Mouse (Mus musculus) forebrain, embryonic 11.5 days (tissue): ENCODE measurements around the gene Eid3. TPM values are rescaled to one million over a fixed set of nuclear protein-coding genes. Genes with fewer than 3 reads are reported as not detected.

Experiments
- ATAC-seq: fragments of 200-750 bp; cut with Nextera tagmentation; replicated peaks from 2 replicates; pipeline ENCODE4 v1.8.0; 2017; ENCODE audit warnings: moderate TSS enrichment; ENCODE audit not compliant: low FRiP score
- DNase-seq: peaks from one replicate; pipeline ENCODE4 v3.0.0-alpha.2; 2017; ENCODE audit warnings: low spot score
- H3K27ac ChIP-seq: fragments of 300-500 bp; sonication (generic); 2 replicates; pipeline ENCODE4 v1.5.1; 2014; ENCODE audit warnings: low read depth, low read length
- H3K27me3 ChIP-seq: fragments of 300-500 bp; sonication (generic); 2 replicates; pipeline ENCODE4 v1.6.1; 2014; ENCODE audit warnings: mild to moderate bottlenecking, low read length, mixed read lengths; ENCODE audit not compliant: control insufficient read depth, insufficient read depth
- H3K36me3 ChIP-seq: fragments of 300-500 bp; sonication (generic); 2 replicates; pipeline ENCODE4 v1.6.1; 2014; ENCODE audit warnings: mild to moderate bottlenecking, low read length, moderate library complexity, mixed read lengths; ENCODE audit not compliant: control insufficient read depth, insufficient read depth
- H3K4me1 ChIP-seq: fragments of 300-500 bp; sonication (generic); replicated peaks from 2 replicates; pipeline ENCODE4 v1.6.1; 2014; ENCODE audit warnings: low read length, mixed read lengths; ENCODE audit not compliant: control insufficient read depth, insufficient read depth
- H3K4me2 ChIP-seq: fragments of 300-500 bp; sonication (generic); 2 replicates; pipeline ENCODE4 v1.6.1; 2014; ENCODE audit warnings: low read depth, mild to moderate bottlenecking, low read length, moderate library complexity, mixed read lengths; ENCODE audit not compliant: severe bottlenecking
- H3K4me3 ChIP-seq: fragments of 300-500 bp; sonication (generic); 2 replicates; pipeline ENCODE4 v1.5.1; 2014; ENCODE audit warnings: low read depth, low read length
- H3K9ac ChIP-seq: fragments of 300-500 bp; sonication (generic); 2 replicates; pipeline ENCODE4 v1.6.1; 2014; ENCODE audit warnings: low read length
- H3K9me3 ChIP-seq: fragments of 300-500 bp; sonication (generic); 2 replicates; pipeline ENCODE4 v1.6.1; 2016; ENCODE audit warnings: low read length, mixed read lengths; ENCODE audit not compliant: control insufficient read depth
- WGBS: fragments of 180-500 bp; shearing (Covaris S2); extraction: QIAGEN DNeasy Blood & Tissue Kit; methylation state at CpG from one replicate; pipeline ENCODE4 v1.1.7; 2014; 5-methylcytosine and 5-hydroxymethylcytosine counted together
- polyA plus RNA-seq: library from polyadenylated mRNA; unstranded; fragments of >200 nt; fragmentation: Nextera tagmentation; extraction: Ambion mirVana; gene quantifications from 2 replicates; pipeline ENCODE4 v1.2.1, GENCODE M21; 2014

Eid3 gene
- polyA plus RNA-seq, result 0.89 and 1.0 TPM in 2 replicates

- Histone ChIP-seq H3K4me2 (no peak within 1 kb of the TSS), H3K27me3 (no peaks in the 10 kb centered on the region), H3K4me1 (peaks cover 6% of the 10 kb centered on the region), H3K27ac (no peak within 1 kb of the TSS), H3K9me3 (no peaks in the 10 kb centered on the region), H3K9ac (no peak within 1 kb of the TSS), H3K36me3 (no peaks in the 10 kb centered on the region; the same call in 1 of the 2 replicates), H3K4me3 (no peak within 1 kb of the TSS)
- DNase-seq (no peak), ATAC-seq (no peak)
- WGBS, result 66% methylated on average over 9 of the region's 9 CpGs
Measured at GRCm38 (mm10) chr10:82866356-82866755, at the start of gene Eid3. Gene Eid3 (plus strand): TSS chr10:82866626.

- H3K27me3 ChIP-seq, result no peaks in the 10 kb centered on the region
- WGBS, result 19% methylated on average over 3 of the region's 3 CpGs
- DNase-seq (no peak), ATAC-seq (peak; percentile 82)
- peak overlapping the region; percentile 41; the same call in 1 of the 2 replicates for H3K27ac ChIP-seq
- H3K4me2 ChIP-seq, result no peak overlapping the region
- no peaks in the 10 kb centered on the region for H3K36me3 ChIP-seq
- peaks cover 14% of the 10 kb centered on the region; the same call in 1 of the 2 replicates for H3K4me1 ChIP-seq
- H3K9me3 ChIP-seq, result no peaks in the 10 kb centered on the region
- no peak overlapping the region for H3K9ac ChIP-seq
- no peak overlapping the region for H3K4me3 ChIP-seq
Measured at GRCm38 (mm10) chr10:82817514-82817913, 48.9 kb upstream of the Eid3 start.

GRCm38 (mm10) chr10:82817936-82818335, 48.5 kb upstream of the Eid3 start:
- Histone ChIP-seq H3K9ac (no peak overlapping the region; the same call in 1 of the 2 replicates), H3K4me3 (no peak overlapping the region), H3K9me3 (no peaks in the 10 kb centered on the region), H3K36me3 (no peaks in the 10 kb centered on the region), H3K4me1 (peaks cover 14% of the 10 kb centered on the region; the same call in 1 of the 2 replicates), H3K27ac (peak overlapping the region; percentile 41; the same call in 1 of the 2 replicates), H3K4me2 (no peak overlapping the region), H3K27me3 (no peaks in the 10 kb centered on the region)
- DNase-seq, result no peak
- 51% methylated on average over 9 of the region's 9 CpGs for WGBS
- ATAC-seq, result 0 out of 2 replicates have a peak, but pooled peaks have one; percentile 7

- H3K27ac ChIP-seq, result no peak overlapping the region
- H3K36me3 ChIP-seq, result no peaks in the 10 kb centered on the region
- H3K9me3 ChIP-seq, result no peaks in the 10 kb centered on the region
- H3K4me3 ChIP-seq, result no peak overlapping the region
- peaks cover 14% of the 10 kb centered on the region; the same call in 1 of the 2 replicates for H3K4me1 ChIP-seq
- H3K4me2 ChIP-seq, result no peak overlapping the region
- DNase-seq (no peak), ATAC-seq (no peak)
- H3K27me3 ChIP-seq, result no peaks in the 10 kb centered on the region
- no peak overlapping the region for H3K9ac ChIP-seq
- WGBS, result 68% methylated on average over 6 of the region's 6 CpGs
Measured at GRCm38 (mm10) chr10:82818661-82819060, 47.8 kb upstream of the Eid3 start.

GRCm38 (mm10) chr10:82823108-82823778, 43.2 kb upstream of the Eid3 start:
- no peak for ATAC-seq
- Histone ChIP-seq H3K27me3 (no peaks in the 10 kb centered on the region), H3K9ac (no peak overlapping the region), H3K4me1 (0 out of 2 replicates have a peak, but pooled peaks cover under 1% of the 10 kb centered on the region), H3K27ac (no peak overlapping the region), H3K4me3 (no peak overlapping the region), H3K36me3 (no peaks in the 10 kb centered on the region), H3K4me2 (no peak overlapping the region), H3K9me3 (no peaks in the 10 kb centered on the region)
- DNase-seq, result no peak
- WGBS, result 77% methylated on average over 14 of the region's 14 CpGs

GRCm38 (mm10) chr10:82823779-82824177, 42.6 kb upstream of the Eid3 start:
- H3K9me3 ChIP-seq, result no peaks in the 10 kb centered on the region
- no peak for ATAC-seq
- no peak overlapping the region for H3K4me2 ChIP-seq
- H3K27ac ChIP-seq, result no peak overlapping the region
- H3K9ac ChIP-seq, result no peak overlapping the region
- no peaks in the 10 kb centered on the region for H3K27me3 ChIP-seq
- 70% methylated on average over 5 of the region's 5 CpGs for WGBS
- no peak overlapping the region for H3K4me3 ChIP-seq
- DNase-seq, result no peak
- H3K4me1 ChIP-seq, result no peaks in the 10 kb centered on the region
- no peaks in the 10 kb centered on the region for H3K36me3 ChIP-seq

- H3K9ac ChIP-seq, result no peak overlapping the region
- H3K36me3 ChIP-seq, result no peaks in the 10 kb centered on the region
- no peak for DNase-seq
- no peaks in the 10 kb centered on the region for H3K4me1 ChIP-seq
- no peak for ATAC-seq
- no peak overlapping the region for H3K4me2 ChIP-seq
- H3K4me3 ChIP-seq, result no peak overlapping the region
- WGBS, result 81% methylated on average over 10 of the region's 10 CpGs
- no peaks in the 10 kb centered on the region for H3K27me3 ChIP-seq
- no peak overlapping the region for H3K27ac ChIP-seq
- no peaks in the 10 kb centered on the region for H3K9me3 ChIP-seq
Measured at GRCm38 (mm10) chr10:82824541-82824940, 41.9 kb upstream of the Eid3 start.

- 0 out of 2 replicates have a peak, but pooled peaks have one; percentile 18 for ATAC-seq
- H3K9me3 ChIP-seq, result no peaks in the 10 kb centered on the region
- WGBS, result 65% methylated on average over 6 of the region's 6 CpGs
Measured at GRCm38 (mm10) chr10:82826516-82826915, 39.9 kb upstream of the Eid3 start.

GRCm38 (mm10) chr10:82833926-82834325, 32.5 kb upstream of the Eid3 start, which contains the start of gene Txnrd1:
Gene Txnrd1 (plus strand): TSS chr10:82833951.
- H3K36me3 ChIP-seq, result no peaks in the 10 kb centered on the region
- no peak within 1 kb of the TSS for H3K4me2 ChIP-seq
- no peaks in the 10 kb centered on the region for H3K4me1 ChIP-seq
- 0 out of 2 replicates have a peak within 1 kb of the TSS, but pooled peaks have one; percentile 20 for H3K9ac ChIP-seq
- H3K27ac ChIP-seq, result no peak within 1 kb of the TSS
- WGBS, result 69% methylated on average over 9 of the region's 9 CpGs
- H3K27me3 ChIP-seq, result no peaks in the 10 kb centered on the region
- no peaks in the 10 kb centered on the region for H3K9me3 ChIP-seq
- no peak for ATAC-seq
- H3K4me3 ChIP-seq, result no peak within 1 kb of the TSS
- no peak for DNase-seq

More at GRCm38 (mm10) chr10:82826516-82826915, 39.9 kb upstream of the Eid3 start:
- Histone ChIP-seq H3K27me3 (no peaks in the 10 kb centered on the region), H3K27ac (no peak overlapping the region), H3K4me1 (no peaks in the 10 kb centered on the region), H3K4me3 (no peak overlapping the region), H3K36me3 (no peaks in the 10 kb centered on the region), H3K9ac (no peak overlapping the region), H3K4me2 (no peak overlapping the region)
- no peak for DNase-seq
